Mouse (Mus musculus) lung, postnatal 36 days (tissue): ENCODE measurements around the gene Kif1c.

Experiments
- DNase-seq: peaks from one replicate; pipeline ENCODE4 v3.0.0; 2022; ENCODE audit warnings: mixed read lengths

The Kif1c gene

GRCm38 (mm10) chr11:70699051-70699450 is 1.3 kb upstream of the Kif1c start:
- no peak for DNase-seq

GRCm38 (mm10) chr11:70700613-70701012 is 265 bp downstream of the Kif1c start:
- DNase-seq = peak; percentile 81

- peak; percentile 40 for DNase-seq
Observed at GRCm38 (mm10) chr11:70701221-70701955, 1.0 kb downstream of the Kif1c start.

GRCm38 (mm10) chr11:70701984-70702733 is 1.8 kb downstream of the Kif1c start:
- no peak for DNase-seq

- peak; percentile 67 for DNase-seq
Observed at GRCm38 (mm10) chr11:70702781-70703180, 2.4 kb downstream of the Kif1c start.

- DNase-seq = no peak
Observed at GRCm38 (mm10) chr11:70706127-70706526, 5.8 kb downstream of the Kif1c start.

GRCm38 (mm10) chr11:70711026-70711425 is 10.7 kb downstream of the Kif1c start:
- DNase-seq = no peak

- no peak for DNase-seq
Observed at GRCm38 (mm10) chr11:70713222-70713621, 12.9 kb downstream of the Kif1c start.

- DNase-seq = no peak
Observed at GRCm38 (mm10) chr11:70715832-70716231, 15.5 kb downstream of the Kif1c start.

GRCm38 (mm10) chr11:70718481-70718880 is 18.1 kb downstream of the Kif1c start:
- DNase-seq = no peak

GRCm38 (mm10) chr11:70720567-70720966 is 20.2 kb downstream of the Kif1c start:
- peak; percentile 54 for DNase-seq

- DNase-seq = no peak
Observed at GRCm38 (mm10) chr11:70721072-70721471, 20.7 kb downstream of the Kif1c start.

- no peak for DNase-seq
Observed at GRCm38 (mm10) chr11:70724706-70725105, 24.4 kb downstream of the Kif1c start.

GRCm38 (mm10) chr11:70726585-70726984 is 26.2 kb downstream of the Kif1c start:
- no peak for DNase-seq

GRCm38 (mm10) chr11:70727385-70727784 is 27.0 kb downstream of the Kif1c start:
- no peak for DNase-seq

- DNase-seq = no peak
Observed at GRCm38 (mm10) chr11:70730427-70731038, 30.2 kb downstream of the Kif1c start.

- DNase-seq = no peak
Observed at GRCm38 (mm10) chr11:70731178-70731577, 30.8 kb downstream of the Kif1c start.

- DNase-seq = no peak
Observed at GRCm38 (mm10) chr11:70733256-70733655, 32.9 kb downstream of the Kif1c start.

- no peak for DNase-seq
Observed at GRCm38 (mm10) chr11:70737749-70738148, 37.4 kb downstream of the Kif1c start.

- DNase-seq = no peak
Observed at GRCm38 (mm10) chr11:70741603-70742002, 41.3 kb downstream of the Kif1c start.

- no peak for DNase-seq
Observed at GRCm38 (mm10) chr11:70742117-70742516, 41.8 kb downstream of the Kif1c start.

GRCm38 (mm10) chr11:70742581-70743459 is 42.5 kb downstream of the Kif1c start:
- DNase-seq = no peak

GRCm38 (mm10) chr11:70745636-70746035 is 45.3 kb downstream of the Kif1c start:
- no peak for DNase-seq
